Mouse (Mus musculus): Measurements from ENCODE around the gene Bbs9.
A peak's percentile ranks its signal among the peaks of the same experiment; 100 is the strongest.

Gene Bbs9

GRCm38 (mm10) chr9:22697811-22698210 lies 222.3 kb downstream of the Bbs9 start:
- no peak for DNase-seq

DNA sequence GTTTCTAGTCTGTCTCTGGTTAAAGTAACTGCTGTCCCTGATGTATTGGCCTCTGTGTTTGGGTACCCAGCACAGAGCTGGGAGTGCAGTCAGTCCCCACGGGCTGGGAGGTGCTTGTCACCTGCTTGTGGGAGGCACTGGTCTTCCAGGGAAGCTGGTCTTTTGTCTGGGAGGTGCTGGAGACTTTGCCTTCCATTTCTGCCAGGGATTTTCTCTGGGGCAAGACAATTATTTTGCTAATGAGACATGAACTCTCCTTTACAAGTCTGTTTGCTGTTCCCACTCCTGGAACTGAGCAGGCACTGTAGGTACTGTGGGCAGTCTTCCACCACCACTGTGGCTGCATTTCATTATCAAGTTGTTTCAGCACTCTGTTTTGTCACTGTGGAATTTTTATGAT lies 223.0 kb downstream of the Bbs9 start:
- DNase-seq, result no peak

- DNase-seq, result no peak
Observed at GRCm38 (mm10) chr9:22702065-22702611, 226.6 kb downstream of the Bbs9 start.

DNA sequence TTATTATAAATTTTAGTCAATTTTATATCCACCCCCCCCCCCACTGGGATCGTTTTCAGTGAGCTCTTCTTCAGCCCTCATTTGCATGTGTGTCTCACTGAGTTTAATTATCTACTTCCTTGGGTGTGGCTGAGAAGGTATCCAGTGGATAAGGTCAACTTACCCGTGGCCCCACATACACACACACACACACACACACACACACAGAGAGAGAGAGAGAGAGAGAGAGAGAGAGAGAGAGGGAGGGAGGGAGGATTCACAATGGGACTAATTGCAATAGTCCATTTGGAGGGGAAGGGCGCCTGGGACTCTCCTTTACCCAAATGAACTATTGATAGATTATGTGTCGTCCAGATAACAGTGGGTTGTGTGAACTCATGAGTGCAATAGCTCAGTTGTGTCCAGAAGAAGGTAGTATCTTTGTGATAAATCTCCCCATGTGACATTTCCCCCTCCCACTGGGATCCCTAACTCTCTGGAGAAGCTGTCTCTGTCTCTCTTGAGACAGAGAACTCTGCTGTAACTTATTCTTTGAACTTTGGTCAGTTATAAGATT lies 227.4 kb downstream of the Bbs9 start:
- no peak for DNase-seq

GRCm38 (mm10) chr9:22703541-22703940 lies 228.0 kb downstream of the Bbs9 start:
- no peak for DNase-seq

- DNase-seq, result no peak
Observed at GRCm38 (mm10) chr9:22707166-22707913, 231.8 kb downstream of the Bbs9 start.

- DNase-seq, result peak; percentile 61 to 63
Observed at GRCm38 (mm10) chr9:22708970-22709726, 233.6 kb downstream of the Bbs9 start.

DNA sequence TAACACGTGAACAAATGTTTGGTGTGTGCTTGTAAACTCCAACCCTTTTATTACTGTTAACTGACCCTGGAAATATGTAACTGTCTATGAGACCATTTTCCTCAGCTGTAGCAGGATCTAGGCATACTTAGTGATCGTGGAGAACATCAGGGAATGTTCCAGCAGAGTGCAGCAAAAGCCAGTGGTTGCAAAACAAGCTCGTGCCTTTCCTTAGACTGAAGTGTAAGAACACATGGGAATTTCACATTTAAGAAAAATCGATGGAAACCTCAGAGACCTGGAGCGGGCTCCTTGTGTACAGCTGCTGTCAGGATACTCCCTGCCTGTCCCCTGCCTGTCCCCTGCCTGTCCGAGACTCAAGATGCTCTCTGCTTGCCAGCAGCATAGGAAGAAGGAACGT lies 234.5 kb downstream of the Bbs9 start:
- no peak for DNase-seq

- no peak for DNase-seq
Observed at GRCm38 (mm10) chr9:22711339-22711738, 235.8 kb downstream of the Bbs9 start.

DNA sequence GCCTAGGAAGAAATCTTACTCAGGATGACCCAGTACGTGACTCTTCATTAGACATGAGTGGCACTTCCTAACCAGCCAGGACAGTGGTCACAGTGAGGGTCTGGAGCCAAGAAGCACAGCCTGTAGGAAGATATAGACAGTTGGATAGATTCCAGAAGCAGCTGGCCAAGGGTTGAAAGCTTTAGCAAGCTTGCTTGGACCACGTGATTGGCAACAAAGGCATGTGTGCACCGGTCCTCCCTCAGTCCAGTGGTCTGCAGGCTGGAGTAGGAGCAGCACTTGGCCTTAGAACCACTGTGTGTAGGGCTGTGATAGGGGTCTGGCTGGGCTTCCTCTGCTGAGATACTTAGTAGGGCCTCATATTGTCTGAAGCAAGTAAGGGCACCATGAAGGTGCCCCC lies 237.2 kb downstream of the Bbs9 start:
- DNase-seq, result no peak

DNA sequence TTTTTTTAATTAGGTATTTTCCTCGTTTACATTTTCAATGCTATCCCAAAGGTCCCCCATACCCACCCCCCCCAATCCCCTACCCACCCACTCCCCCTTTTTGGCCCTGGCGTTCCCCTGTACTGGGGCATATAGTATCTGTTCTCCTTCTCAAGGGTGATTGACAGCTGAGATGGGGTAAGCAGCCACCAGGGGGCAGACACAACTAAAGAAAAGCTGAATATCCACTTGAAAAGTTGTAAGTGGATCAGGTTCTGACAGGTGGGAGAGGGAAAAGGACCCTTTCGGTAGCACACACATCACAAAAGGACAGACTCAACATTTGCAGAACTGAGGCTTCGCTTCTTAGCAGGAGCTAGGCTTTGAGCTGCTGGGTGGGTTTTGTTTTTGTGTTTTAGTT lies 237.8 kb downstream of the Bbs9 start:
- DNase-seq, result peak; percentile 35 to 54

DNA sequence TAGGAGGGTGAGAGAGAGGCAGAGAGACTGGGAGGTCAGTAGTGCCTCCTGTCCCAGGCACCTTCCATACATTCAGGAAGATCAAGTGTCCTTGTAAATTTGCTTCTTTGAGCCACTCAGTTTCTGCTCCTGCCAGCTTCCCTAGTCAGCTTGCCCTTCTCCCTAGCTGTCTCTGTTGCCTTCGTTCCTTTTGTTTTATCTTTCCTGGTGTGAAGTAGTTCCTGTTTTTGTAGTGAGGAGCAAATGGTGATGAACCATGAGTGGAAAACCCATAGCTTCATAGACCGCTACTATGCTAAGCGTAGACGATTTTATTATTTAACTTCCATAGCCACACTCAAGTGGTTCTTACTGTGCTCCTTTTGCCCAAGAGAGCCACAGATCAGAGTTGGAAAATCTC lies 242.1 kb downstream of the Bbs9 start:
- DNase-seq, result no peak

DNA sequence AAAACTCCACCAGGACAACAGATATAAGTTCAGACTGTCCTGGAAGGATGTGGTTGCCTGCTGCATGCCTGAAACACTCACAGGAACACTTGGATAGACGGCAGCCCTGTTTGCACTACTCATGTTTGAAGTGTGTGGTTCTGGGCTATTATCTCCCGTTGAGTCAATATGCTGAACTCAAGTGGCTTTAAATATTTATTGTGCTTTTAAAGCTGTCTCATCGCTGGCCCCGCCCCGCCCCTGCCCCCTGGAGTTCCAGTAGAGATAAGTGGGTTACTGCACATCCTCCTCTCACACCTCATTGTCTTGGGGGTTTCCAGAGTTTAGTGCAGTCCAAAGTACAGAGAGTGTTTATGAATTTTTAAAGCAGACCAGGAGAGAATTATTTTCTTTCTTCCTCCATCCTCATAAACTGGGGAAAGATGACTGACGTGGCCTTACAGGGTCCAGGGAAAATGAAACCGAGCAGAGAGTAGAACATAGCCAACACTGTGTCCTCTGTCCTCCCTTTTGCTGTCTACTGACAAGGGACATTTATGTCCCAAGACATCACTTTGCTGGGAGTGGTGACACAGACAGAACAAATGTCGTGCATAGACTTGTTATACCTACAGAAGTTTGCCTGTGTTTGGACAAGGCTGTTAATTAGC lies 242.8 kb downstream of the Bbs9 start:
- DNase-seq, result peak in 1 of 2 experiments; percentile 20

DNA sequence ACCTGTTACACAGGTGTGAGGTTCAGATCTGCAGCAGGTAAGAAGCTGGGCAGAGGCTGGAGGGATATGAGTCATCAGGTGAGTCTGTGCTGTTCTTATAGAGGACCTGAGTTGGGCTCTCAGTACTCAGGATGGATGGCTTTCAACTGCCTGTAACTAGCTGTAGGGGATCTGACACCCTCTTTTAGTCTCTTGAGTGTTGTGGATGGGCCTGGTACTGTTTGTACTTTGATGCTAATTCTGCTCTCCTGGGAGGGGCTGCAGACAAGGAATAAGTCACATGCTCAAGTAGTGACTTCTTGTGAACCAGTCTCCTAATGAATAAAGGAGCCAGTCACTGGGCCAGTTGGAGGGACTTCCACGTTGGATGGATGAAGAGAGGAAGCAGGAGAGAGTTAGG lies 257.1 kb downstream of the Bbs9 start:
- no peak for DNase-seq

GRCm38 (mm10) chr9:22734954-22735353 lies 259.4 kb downstream of the Bbs9 start:
- no peak for DNase-seq

GRCm38 (mm10) chr9:22735385-22735784 lies 259.9 kb downstream of the Bbs9 start:
- no peak for DNase-seq

GRCm38 (mm10) chr9:22737893-22738292 lies 262.4 kb downstream of the Bbs9 start:
- no peak for DNase-seq

DNA sequence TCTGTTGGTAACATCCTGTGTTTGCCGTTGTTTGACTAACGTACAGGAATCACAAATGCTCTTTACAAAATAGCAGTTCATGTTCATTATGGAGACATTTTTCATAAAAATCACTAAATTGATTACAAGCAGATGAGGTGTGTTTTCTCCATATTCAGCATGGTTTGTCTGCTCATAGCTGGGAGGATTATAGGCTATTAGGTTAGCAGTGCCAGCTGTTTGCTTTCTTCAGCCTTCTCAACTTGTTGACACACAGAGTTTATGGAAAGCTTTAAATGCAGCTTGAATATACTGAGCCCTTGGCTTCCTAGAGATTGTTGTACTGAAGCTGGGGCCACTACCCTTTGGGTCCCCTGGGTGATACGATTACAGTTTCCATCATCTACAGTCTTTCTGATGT lies 263.3 kb downstream of the Bbs9 start:
- DNase-seq, result no peak

GRCm38 (mm10) chr9:22741967-22742366 lies 266.5 kb downstream of the Bbs9 start:
- no peak for DNase-seq

GRCm38 (mm10) chr9:22748617-22749016 lies 273.1 kb downstream of the Bbs9 start:
- peak; percentile 10 to 46 for DNase-seq

DNA sequence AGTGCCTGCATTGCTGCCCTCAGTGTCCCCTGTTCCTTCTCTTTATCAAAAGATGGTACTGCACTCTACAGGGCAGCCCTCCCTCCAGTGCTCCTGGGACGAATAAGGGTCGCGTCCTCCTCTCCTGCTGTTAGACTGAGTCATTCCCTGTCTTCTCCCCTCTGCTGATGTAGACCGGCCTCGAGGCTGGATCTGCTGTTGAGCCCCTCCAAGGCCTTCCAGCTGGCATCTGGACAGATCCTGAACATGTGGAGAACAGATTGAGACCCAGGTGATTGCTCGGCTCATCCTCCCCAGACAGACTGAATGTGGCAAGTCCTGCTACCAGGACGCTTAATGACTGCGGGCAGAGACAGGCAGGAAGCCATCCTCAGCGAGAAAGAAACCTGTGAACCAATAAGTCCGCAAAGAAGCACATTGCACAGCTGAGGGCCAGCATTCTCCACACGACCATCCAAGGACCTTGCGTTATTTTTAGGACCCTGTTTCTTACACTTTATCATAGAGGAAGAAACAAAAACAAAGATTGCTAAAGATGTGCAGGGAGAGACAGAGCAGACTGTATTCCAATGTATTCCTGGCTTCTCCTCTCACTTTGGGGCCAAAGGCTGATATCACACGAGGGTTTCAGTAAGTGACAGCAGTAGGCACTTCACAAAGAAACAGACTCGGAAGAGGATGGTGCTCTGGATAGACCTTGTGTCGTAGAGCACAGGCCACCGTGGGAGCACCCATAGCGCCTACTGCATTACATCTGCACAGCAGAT lies 275.4 kb downstream of the Bbs9 start:
- DNase-seq, result peak; percentile 7 to 27

DNA sequence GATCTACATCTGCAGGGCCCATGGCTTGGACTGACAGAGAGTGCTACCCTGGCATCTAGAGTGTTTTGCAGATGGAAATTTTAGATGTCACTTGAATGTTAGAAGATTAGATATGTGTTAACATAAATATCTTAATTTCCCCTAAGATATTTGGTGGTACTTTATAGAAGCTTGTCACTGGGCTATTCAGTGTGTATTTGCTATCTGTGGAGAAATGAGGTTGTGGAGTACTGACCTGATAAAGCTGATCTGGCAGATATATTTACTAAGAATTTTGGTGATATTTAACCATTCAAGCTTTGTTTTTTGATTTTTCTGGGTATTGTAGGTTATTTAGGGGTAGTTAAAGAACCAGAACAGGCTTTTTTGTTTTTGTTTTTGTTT lies 276.0 kb downstream of the Bbs9 start:
- DNase-seq, result no peak

Data from lung, adult 18-20 months (tissue).